Mouse (Mus musculus) lung, embryonic 14.5 days (tissue): ENCODE results near the gene Gpr176. TPM values are rescaled to one million over a fixed set of nuclear protein-coding genes. Genes with fewer than 3 reads are reported as not detected.

ENCODE experiments used
- ATAC-seq: fragments of 200-750 bp; cut with Nextera tagmentation; 2 replicates; pipeline ENCODE4 v1.8.0; 2017; ENCODE audit warnings: mild to moderate bottlenecking, moderate TSS enrichment, moderate library complexity; ENCODE audit not compliant: insufficient read depth
- DNase-seq: peaks from one replicate; pipeline ENCODE4 v3.0.0-alpha.2; 2015
- H3K27ac ChIP-seq: fragments of 300-500 bp; sonication (generic); 2 replicates; pipeline ENCODE4 v1.5.1; 2014; ENCODE audit warnings: low read depth, mild to moderate bottlenecking, moderate library complexity
- H3K27me3 ChIP-seq: fragments of 300-500 bp; sonication (generic); 2 replicates; pipeline ENCODE4 v1.6.1; 2014; ENCODE audit warnings: low read length, control low read depth; ENCODE audit not compliant: insufficient read depth
- H3K36me3 ChIP-seq: fragments of 300-500 bp; sonication (generic); 2 replicates; pipeline ENCODE4 v1.6.1; 2014; ENCODE audit warnings: control low read depth; ENCODE audit not compliant: insufficient read depth
- H3K4me1 ChIP-seq: fragments of 300-500 bp; sonication (generic); 2 replicates; pipeline ENCODE4 v1.6.1; 2014; ENCODE audit warnings: antibody characterized with exemption, control low read depth; ENCODE audit not compliant: insufficient read depth
- H3K4me2 ChIP-seq: fragments of 300-500 bp; sonication (generic); 2 replicates; pipeline ENCODE4 v1.6.1; 2014; ENCODE audit warnings: mild to moderate bottlenecking
- H3K4me3 ChIP-seq: fragments of 300-500 bp; sonication (generic); 2 replicates; pipeline ENCODE4 v1.5.1; 2014; ENCODE audit warnings: low read depth, low read length
- H3K9ac ChIP-seq: fragments of 300-500 bp; sonication (generic); 2 replicates; pipeline ENCODE4 v1.6.1; 2014
- H3K9me3 ChIP-seq: fragments of 300-500 bp; sonication (generic); 2 replicates; pipeline ENCODE4 v1.6.1; 2016; ENCODE audit warnings: low read depth, low read length, control low read depth
- CTCF ChIP-seq: IDR thresholded peaks from 2 replicates; pipeline ENCODE4 v1.5.1; 2016; ENCODE audit warnings: antibody characterized with exemption, low read depth
- WGBS: fragments of 180-500 bp; shearing (Covaris S2); extraction: QIAGEN DNeasy Blood & Tissue Kit; methylation state at CpG from one replicate; pipeline ENCODE4 v1.1.7; 2014; 5-methylcytosine and 5-hydroxymethylcytosine counted together
- polyA plus RNA-seq: library from polyadenylated mRNA; unstranded; fragments of >200 nt; fragmentation: Nextera tagmentation; extraction: Ambion mirVana; gene quantifications from 2 replicates; pipeline ENCODE4 v1.2.1, GENCODE M21; 2014

Gene Gpr176
- polyA plus RNA-seq, 1 experiment from 2014 or later = 0.26 TPM

GRCm38 (mm10) chr2:118316939-118317338, 56.3 kb downstream of the Gpr176 start:
- no peaks in the 10 kb centered on the region for H3K36me3 ChIP-seq
- 52% methylated on average over 2 of the region's 2 CpGs for WGBS
- H3K27me3 ChIP-seq = no peaks in the 10 kb centered on the region
- no peaks in the 10 kb centered on the region for H3K4me1 ChIP-seq
- H3K4me2 ChIP-seq = no peak overlapping the region
- TF ChIP-seq CTCF = no peak
- no peak for ATAC-seq
- H3K9me3 ChIP-seq = no peaks in the 10 kb centered on the region
- no peak overlapping the region for H3K9ac ChIP-seq
- H3K4me3 ChIP-seq = no peak overlapping the region
- DNase-seq = no peak
- no peak overlapping the region for H3K27ac ChIP-seq

GRCm38 (mm10) chr2:118315656-118316402, 57.4 kb downstream of the Gpr176 start:
- 82% methylated on average over 12 of the region's 12 CpGs for WGBS
- H3K4me2 ChIP-seq = no peak overlapping the region
- DNase-seq (no peak), ATAC-seq (no peak)
- H3K9ac ChIP-seq = no peak overlapping the region
- H3K27me3 ChIP-seq = no peaks in the 10 kb centered on the region
- H3K4me3 ChIP-seq = no peak overlapping the region
- TF ChIP-seq CTCF = no peak
- H3K9me3 ChIP-seq = no peaks in the 10 kb centered on the region
- no peaks in the 10 kb centered on the region for H3K36me3 ChIP-seq
- H3K4me1 ChIP-seq = no peaks in the 10 kb centered on the region
- H3K27ac ChIP-seq = no peak overlapping the region

- no peak overlapping the region for H3K4me2 ChIP-seq
- DNase-seq (no peak), ATAC-seq (no peak)
These were observed 65.7 kb downstream of the Gpr176 start for GRCm38 (mm10) chr2:118307561-118307960.

GRCm38 (mm10) chr2:118306966-118307365, 66.3 kb downstream of the Gpr176 start:
- DNase-seq (no peak), ATAC-seq (no peak)
- H3K4me3 ChIP-seq = no peak overlapping the region
- TF ChIP-seq CTCF = no peak
- H3K27me3 ChIP-seq = no peaks in the 10 kb centered on the region
- H3K4me2 ChIP-seq = no peak overlapping the region
- H3K27ac ChIP-seq = no peak overlapping the region
- H3K9ac ChIP-seq = no peak overlapping the region
- no peaks in the 10 kb centered on the region for H3K9me3 ChIP-seq
- no peaks in the 10 kb centered on the region for H3K36me3 ChIP-seq
- H3K4me1 ChIP-seq = no peaks in the 10 kb centered on the region
- WGBS = 76% methylated on average over 2 of the region's 2 CpGs

More at GRCm38 (mm10) chr2:118307561-118307960, 65.7 kb downstream of the Gpr176 start:
- Histone ChIP-seq H3K9me3 (no peaks in the 10 kb centered on the region), H3K27ac (no peak overlapping the region), H3K27me3 (no peaks in the 10 kb centered on the region), H3K4me1 (no peaks in the 10 kb centered on the region), H3K4me3 (no peak overlapping the region), H3K36me3 (no peaks in the 10 kb centered on the region), H3K9ac (no peak overlapping the region)
- TF ChIP-seq CTCF = no peak
- WGBS = 50% methylated on average over 8 of the region's 8 CpGs

- Histone ChIP-seq H3K9ac (no peak overlapping the region), H3K4me3 (no peak overlapping the region), H3K27me3 (no peaks in the 10 kb centered on the region), H3K9me3 (no peaks in the 10 kb centered on the region), H3K4me2 (no peak overlapping the region), H3K4me1 (no peaks in the 10 kb centered on the region), H3K36me3 (no peaks in the 10 kb centered on the region), H3K27ac (no peak overlapping the region)
- ATAC-seq = no peak
- no peak for TF ChIP-seq CTCF
- no peak for DNase-seq
- WGBS = 23% methylated on average over 3 of the region's 3 CpGs
These were observed 66.7 kb downstream of the Gpr176 start for GRCm38 (mm10) chr2:118306522-118306895.

GRCm38 (mm10) chr2:118305827-118306521, 67.2 kb downstream of the Gpr176 start:
- 47% methylated on average over 7 of the region's 7 CpGs for WGBS
- H3K9me3 ChIP-seq = no peaks in the 10 kb centered on the region
- ATAC-seq = no peak
- no peak for TF ChIP-seq CTCF
- no peak overlapping the region for H3K9ac ChIP-seq
- no peaks in the 10 kb centered on the region for H3K4me1 ChIP-seq
- no peak for DNase-seq
- H3K4me3 ChIP-seq = no peak overlapping the region
- no peak overlapping the region for H3K4me2 ChIP-seq
- no peaks in the 10 kb centered on the region for H3K27me3 ChIP-seq
- H3K27ac ChIP-seq = no peak overlapping the region
- no peaks in the 10 kb centered on the region for H3K36me3 ChIP-seq

- no peak for ATAC-seq
- 57% methylated on average over 4 of the region's 4 CpGs for WGBS
- no peak overlapping the region for H3K27ac ChIP-seq
These were observed 69.8 kb downstream of the Gpr176 start for GRCm38 (mm10) chr2:118303456-118303855.

More at GRCm38 (mm10) chr2:118303456-118303855, 69.8 kb downstream of the Gpr176 start:
- no peak overlapping the region for H3K4me2 ChIP-seq
- H3K4me1 ChIP-seq = no peaks in the 10 kb centered on the region
- no peak for DNase-seq
- no peak for TF ChIP-seq CTCF
- H3K9me3 ChIP-seq = no peaks in the 10 kb centered on the region
- H3K36me3 ChIP-seq = no peaks in the 10 kb centered on the region
- H3K27me3 ChIP-seq = no peaks in the 10 kb centered on the region
- H3K4me3 ChIP-seq = no peak overlapping the region
- no peak overlapping the region for H3K9ac ChIP-seq
